Mouse (Mus musculus) G1E (cell line): ENCODE data around the gene Gm12216.

ENCODE experiments used
- CTCF ChIP-seq: IDR thresholded peaks from 2 replicates; pipeline ENCODE4 v1.5.1; 2012; ENCODE audit warnings: low read depth, low read length, inconsistent platforms, mixed read lengths
- GATA1 ChIP-seq: IDR thresholded peaks from 2 replicates; pipeline ENCODE4 v1.6.1; 2012; ENCODE audit warnings: borderline replicate concordance, low read length, inconsistent platforms, mixed read lengths
- GATA2 ChIP-seq: IDR thresholded peaks from 2 replicates; pipeline ENCODE4 v1.6.1; 2012; ENCODE audit warnings: low read depth, low read length, inconsistent platforms, borderline replicate concordance
- POLR2AphosphoS5 ChIP-seq: IDR thresholded peaks from 2 replicates; pipeline ENCODE4 v1.6.1; 2012; ENCODE audit warnings: low read depth, low read length, inconsistent platforms; ENCODE audit not compliant: insufficient replicate concordance
- TAL1 ChIP-seq: conservative IDR thresholded peaks from 2 replicates; pipeline ENCODE4 v1.6.1; 2012; ENCODE audit warnings: low read depth, low read length, inconsistent platforms, mixed read lengths

DNA sequence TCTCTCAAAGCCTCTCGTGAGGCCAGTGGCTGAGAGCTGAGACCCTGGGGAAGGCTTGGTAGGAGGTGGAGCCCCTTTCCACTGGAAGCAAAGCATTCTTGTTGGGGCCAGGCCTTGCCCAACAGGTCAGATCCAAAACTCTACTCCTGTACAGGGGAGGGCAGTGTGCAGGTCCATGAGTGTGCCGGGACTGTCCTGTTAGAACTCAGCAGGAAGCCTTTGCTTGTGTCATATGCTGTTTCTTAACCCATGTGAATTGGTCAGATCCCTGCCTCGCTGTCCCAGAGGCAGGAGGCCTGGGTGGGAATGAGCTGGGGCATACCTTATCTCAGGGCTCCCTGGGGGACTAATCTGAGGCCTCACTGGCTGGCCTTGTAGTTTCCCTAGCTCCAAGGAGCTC, 78.8 kb downstream of the Gm12216 start:
- TF ChIP-seq CTCF (no peak), GATA1 (no peak), POLR2AphosphoS5 (no peak), GATA2 (no peak), TAL1 (no peak)
